Mouse (Mus musculus) ovary, postnatal 36 days (tissue): ENCODE measurements around the gene Ccnd3.
A peak's percentile ranks its signal among the peaks of the same experiment; 100 is the strongest.

ENCODE experiments used
- DNase-seq: peaks from one replicate; pipeline ENCODE4 v3.0.0; 2022; ENCODE audit warnings: low spot score, mixed read lengths

Gene Ccnd3

DNA sequence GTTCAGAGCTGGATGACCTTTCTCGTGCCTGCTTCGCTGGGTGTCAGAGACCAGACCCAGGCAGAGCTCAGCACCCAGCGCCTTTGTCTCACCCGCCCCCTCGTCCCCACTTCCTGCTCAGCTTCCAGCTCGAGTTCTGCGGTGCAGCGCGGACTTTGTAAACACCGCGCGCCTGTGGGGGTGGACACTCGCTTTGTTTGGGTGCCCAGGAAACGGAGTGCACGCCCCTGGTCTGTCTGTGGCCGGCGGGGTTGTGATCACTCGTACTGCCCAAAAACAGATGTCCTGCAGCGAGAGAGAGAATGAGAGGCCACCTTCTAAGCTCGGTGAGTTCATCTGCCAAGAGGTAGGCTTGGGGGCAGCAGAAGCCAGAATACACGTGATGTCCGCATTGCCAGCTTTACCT, at the start of gene Ccnd3:
Gene Ccnd3, plus strand, starts transcription at position 111 of the 406 bp plus-strand sequence.
- peak; percentile 81 for DNase-seq

DNA sequence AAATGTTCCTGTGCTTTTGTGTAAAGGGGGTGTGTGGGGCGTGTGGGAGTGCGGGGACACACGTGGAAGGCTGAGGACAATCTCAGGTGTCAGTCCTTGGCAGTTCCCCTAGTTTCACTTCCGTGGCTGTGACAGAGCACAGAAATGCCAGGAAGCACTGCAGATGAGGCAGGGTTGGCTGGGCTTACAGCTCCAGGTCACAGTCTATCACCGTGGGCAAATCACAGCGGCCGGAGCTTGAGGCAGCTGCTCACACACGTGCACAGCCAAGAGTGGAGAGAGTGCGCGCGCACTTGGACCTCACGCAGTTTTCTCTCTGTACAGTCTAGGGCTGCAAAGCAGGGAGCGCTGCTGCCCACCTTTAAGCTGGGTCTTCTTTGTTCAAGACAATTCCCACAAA, 46.5 kb upstream of the Ccnd3 start:
- DNase-seq = no peak

DNA sequence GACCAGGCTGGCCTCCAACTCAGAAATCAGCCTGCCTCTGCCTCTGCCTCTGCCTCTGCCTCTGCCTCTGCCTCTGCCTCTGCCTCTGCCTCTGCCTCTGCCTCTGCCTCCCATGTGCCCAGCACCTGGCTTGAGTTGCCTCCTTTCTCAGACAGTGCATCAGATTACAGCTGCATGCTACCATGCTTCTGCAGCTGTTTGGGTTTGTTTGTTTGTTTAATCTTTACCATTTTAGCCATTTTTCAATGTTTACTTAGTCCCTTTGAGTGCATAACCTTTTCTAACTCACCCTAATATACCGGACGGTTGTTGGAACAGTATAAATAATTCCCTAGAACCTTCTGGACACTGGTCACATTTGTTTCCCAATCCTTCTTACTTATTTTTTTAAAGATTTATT, 45.9 kb upstream of the Ccnd3 start:
- no peak for DNase-seq

- DNase-seq = no peak
Observed at GRCm38 (mm10) chr17:47459341-47459919, 45.4 kb upstream of the Ccnd3 start.

- no peak for DNase-seq
Observed at GRCm38 (mm10) chr17:47461688-47462087, 43.2 kb upstream of the Ccnd3 start.

DNA sequence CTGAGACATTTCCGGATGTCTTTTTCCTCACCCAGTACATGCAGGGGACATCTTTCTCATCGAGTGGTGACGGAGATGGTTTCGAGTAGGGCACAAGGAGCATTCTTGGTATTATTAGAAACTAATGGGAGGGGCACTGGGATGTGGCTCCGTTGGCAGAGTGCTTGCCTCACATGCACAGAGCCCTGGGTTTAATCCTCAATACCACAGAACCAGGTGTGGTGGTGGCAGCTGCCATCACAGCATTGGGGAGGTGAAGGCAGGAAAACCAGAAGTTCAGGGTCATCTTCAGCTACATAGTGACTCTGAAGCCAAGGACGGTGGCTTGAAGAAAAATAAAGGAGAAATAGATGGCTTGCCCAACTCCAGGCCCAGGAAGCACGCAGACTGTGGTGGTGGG, 42.6 kb upstream of the Ccnd3 start:
- no peak for DNase-seq

DNA sequence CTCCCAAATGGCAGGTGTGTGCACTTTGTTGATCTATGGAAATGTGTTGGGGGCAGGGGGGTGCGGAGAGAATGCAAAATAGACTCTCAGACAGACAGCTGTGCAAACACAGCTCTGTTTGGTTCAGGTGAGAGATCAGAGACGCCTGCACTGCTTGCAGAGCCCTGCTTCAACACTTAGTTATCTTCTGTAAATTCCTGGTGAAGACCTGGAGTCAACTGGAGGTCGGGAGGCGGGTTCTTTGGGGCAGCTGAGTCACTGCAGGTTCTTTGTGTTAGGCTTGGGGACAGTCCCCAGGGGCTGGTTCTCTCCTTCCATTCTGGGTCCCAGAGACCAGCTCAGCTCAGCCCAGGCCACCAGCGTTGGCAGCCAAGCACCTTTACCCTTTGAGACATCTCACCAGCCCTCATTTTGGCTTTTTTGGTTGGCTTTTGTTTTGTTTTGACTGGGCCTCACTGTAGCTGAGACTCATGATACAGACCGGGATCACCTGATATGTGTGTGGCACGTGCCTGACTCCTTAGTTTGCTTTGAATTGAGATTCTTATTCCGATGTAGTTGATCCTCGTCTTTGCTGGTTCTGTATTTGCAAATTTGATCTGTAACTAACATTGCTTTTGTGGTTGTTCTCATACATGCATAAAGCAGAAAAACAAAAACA, 42.0 kb upstream of the Ccnd3 start:
- no peak for DNase-seq

DNA sequence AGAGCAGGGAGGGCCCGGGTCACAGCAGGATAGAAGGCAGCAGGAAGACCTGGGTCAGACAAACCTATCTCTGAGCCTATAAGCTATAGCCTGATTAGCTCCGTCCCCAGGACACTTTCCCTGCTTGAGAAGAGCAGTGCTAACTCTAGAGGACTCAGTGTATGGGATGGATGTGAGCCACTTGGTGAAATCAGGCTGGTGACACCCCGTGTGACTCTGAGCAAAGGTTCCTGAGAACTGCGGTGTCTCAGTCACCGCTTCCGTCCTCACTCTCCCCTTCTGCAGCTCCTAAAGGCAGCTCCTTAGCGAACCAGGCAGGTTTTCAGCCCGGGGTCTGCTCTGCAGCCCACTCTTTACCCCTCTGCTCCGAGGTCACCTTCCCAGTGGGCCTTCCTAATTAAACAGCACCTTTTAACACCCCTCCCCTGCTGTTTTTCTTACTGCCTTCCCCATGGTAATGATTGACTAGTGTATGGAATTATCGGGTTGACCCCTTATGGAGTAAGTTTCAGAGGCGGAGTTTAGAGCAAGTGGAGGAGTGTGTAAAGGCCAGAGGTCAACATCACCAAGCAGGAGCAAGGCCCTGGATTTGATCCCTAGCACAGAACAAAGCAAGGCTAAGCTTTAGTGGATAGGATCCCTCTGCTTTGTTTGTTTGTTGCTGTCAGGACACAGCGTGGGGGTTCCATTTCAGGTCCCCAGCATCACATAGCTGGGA, 40.4 kb upstream of the Ccnd3 start:
- no peak for DNase-seq

DNA sequence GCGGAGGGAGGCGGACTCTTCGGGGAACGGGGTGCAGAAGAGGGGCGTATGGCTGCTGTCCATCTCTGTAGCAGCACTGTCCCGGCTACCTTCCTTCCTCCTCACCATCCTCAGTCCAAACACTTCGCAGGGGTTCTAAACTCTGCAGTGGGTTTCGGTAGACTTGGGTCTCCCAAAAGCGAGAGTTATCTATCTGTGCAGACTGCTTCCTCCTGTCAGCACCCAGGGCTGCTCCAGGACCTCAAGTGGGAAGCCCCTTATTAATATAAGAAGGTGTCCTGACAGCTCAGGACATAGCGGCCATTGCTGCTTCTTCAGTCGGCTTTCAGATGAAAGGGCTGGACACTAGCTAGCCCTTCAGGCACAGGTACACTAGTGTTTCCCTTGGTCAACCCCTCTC, 39.8 kb upstream of the Ccnd3 start:
- no peak for DNase-seq

DNA sequence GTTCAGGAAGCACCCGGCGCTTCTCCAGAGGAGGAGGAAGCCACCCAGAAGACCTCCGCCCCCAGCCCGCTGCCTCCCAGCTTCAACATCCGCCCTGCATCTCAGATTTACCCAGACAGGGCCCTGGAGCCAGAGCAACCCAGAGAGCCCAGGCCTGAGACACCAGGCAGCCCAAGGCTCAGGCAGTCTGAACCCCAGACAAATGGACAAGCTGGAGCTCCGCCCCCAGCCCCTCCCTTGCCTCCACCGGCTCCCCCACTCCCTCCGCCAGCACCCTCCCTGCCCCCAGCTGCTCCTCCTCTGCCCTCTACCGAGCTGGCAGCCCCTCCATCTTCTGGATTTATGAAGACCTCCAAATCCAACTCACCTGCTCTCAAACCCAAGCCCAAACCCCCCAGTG, 38.6 kb upstream of the Ccnd3 start:
- DNase-seq = no peak

DNA sequence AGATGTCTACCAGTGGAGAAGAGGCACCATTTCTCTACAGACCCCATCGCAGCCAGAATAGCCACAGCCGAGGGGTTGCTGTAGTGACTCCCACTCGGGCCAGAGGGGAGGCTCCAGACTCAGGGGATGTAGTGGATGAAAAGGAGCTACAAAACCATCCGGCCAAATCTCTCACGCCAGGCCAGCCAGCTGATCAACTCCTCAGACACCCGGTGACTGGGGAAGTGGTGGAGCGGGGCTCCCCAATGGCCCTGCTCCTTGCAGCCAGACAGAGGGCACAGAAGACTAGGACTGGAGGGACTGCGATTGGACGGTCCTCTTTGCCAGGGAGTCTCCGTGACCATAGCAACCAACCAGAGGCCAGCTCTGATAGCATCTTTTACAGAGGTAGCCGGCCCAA, 37.2 kb upstream of the Ccnd3 start:
- no peak for DNase-seq

GRCm38 (mm10) chr17:47468063-47468462, 36.8 kb upstream of the Ccnd3 start:
- DNase-seq = no peak

DNA sequence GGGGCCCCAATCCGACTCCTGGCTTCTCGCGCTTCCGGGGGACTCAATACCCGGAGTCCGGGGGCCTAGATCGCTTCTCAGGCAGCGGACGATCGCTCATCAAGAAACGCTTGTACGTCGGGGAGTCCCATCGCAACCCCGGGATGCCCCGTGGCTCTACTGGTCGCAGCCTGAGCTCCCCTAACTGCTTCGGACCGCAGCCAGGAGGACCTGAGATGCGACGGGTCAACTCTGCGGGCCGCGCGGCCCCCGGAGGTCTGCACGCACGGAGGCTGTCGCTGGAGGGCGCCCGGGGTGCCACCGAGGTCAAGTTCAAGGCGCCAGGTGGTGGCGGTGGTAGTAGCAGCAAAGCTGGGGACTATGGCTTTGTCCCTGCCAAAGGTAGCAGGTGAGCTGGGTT, 36.4 kb upstream of the Ccnd3 start:
- peak; percentile 37 for DNase-seq

- no peak for DNase-seq
Observed at GRCm38 (mm10) chr17:47469642-47470041, 35.2 kb upstream of the Ccnd3 start.

DNA sequence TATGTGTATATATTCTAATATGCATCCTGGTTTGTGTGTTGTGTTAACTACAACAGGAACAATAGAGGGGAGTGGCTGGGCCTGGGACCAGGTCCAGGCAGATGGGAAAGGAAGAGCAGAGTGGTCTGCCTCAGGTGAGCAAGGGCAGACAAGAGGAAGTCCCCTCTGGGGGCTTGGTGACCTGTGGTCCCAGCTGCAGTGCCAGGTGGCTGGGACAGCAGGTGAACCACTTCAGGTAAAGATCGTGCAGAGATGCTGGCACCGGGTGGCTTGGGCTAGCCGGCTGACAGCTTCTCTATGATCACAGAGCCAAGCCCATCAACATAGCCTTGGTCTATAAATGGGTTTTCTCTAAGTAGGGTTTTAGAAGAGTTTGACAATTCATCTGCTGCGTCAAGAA, 34.7 kb upstream of the Ccnd3 start:
- no peak for DNase-seq

- no peak for DNase-seq
Observed at GRCm38 (mm10) chr17:47470686-47471085, 34.2 kb upstream of the Ccnd3 start.

DNA sequence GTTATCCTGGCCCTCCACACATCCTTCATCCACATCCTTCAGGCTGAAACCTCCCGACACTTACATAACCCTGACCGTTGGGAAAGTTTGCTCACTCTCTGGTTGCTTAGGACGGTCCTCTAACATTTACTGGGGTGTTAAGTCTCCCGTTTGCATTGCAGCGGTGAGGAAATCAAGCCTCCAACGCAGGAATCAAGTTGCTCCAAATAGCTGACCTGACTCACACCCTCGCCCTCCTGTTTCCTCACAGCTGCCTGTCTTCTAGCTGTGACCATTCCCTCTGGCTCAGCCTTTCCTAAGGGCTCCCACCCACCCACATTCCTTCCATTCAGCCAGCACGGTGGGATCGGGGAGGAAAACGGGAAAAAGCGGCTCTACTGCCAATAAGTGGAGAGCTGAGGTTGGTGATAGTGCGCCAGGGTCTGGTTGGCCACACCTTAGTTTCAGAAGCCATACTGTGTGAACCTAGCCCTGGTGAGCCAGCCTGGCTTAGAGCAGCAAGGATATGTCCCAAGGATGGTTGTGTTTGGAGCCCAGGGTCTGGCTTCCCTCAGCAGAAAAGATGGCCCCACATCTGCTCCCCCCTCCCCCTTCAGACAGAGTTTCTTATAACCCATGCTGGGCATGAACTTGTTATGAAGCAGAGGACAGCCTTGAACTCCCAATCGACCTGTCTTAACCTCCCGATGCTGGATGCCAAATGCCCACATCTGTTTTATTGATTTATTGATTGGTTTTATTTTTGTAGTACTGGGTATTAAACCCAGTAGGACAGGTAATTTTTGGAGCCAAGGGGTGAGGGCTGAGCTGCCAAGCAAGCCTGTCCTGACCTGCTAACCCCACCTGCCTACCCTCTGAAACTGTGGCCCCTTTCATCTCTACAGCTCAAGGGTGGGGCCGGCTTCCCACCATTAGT, 32.2 kb upstream of the Ccnd3 start:
- no peak for DNase-seq

DNA sequence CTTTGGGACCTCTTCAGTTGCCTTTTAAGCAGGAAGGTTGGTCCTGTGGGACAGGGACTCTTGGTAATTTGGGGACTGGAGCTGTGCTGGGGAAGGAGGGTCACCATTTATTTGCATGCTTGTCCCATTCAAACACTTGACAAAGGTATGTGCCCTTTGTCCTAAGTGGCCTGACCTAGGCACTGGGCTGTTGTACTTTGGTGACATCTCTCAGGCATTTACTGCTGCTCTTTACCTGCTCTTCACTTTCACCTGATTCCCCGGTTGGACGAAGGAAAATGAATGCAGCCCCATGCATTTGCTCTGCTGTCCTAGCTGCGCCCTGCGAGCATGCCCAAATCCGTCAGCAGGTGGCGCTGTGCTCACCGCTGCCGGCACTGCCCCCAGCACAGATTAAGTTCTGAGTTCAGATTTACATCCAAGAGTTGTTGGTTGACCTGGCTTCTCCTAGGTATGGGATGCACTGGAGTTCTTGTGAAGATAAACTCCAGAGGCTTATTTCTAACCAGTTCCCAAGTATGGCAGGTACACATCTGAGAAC, 31.3 kb upstream of the Ccnd3 start:
- DNase-seq = peak; percentile 59

DNA sequence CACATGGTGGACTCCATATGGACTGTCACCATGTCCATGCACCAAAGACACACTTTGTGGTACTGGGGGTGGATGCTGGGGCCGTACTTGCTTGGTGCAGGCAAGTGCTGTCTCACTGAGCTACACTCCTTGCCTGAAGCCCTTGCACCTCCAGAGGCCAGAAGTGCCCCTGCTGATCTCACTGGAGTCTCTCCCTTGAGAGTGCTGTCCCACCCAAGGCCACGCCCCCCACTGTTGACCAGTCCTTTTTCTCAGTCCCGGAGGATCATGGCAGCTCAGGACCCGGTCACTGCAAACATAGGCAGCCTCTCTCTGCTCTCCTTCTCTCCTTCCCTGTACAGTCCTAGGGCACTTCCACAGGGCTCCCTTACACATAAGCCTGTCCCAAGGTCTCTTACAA, 30.6 kb upstream of the Ccnd3 start:
- no peak for DNase-seq

GRCm38 (mm10) chr17:47475181-47475580, 29.7 kb upstream of the Ccnd3 start:
- DNase-seq = no peak

- no peak for DNase-seq
Observed at GRCm38 (mm10) chr17:47475714-47476113, 29.1 kb upstream of the Ccnd3 start.

DNA sequence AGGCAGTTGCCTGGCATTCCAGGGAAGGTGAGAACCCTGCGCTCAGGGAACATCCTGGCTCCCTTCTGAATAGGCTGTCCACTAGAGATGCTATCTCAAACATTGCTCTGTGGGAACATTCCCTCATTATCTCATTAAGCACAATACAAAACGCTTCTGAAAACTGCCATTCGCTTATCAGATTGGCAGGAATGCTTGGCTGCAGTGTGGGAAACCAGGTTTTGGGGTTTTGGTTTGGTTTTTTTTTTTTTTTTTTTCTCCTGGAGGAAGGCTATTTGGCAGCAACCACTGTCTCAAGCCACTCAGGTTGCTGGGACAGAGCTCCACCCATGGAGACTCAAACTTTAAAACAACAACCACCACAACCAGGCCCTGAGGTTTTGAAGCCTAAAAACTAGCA, 25.0 kb upstream of the Ccnd3 start:
- DNase-seq = no peak
